Mouse (Mus musculus) heart, embryonic 13.5 days (tissue): ENCODE measurements around the gene H2afy. TPM values are rescaled to one million over a fixed set of nuclear protein-coding genes. Genes with fewer than 3 reads are reported as not detected.

ENCODE experiments used
- ATAC-seq: fragments of 200-750 bp; cut with Nextera tagmentation; 2 replicates; pipeline ENCODE4 v1.8.0; 2017; ENCODE audit warnings: moderate TSS enrichment; ENCODE audit not compliant: insufficient number of reproducible peaks, low FRiP score, low TSS enrichment; ENCODE audit errors: extremely low read depth
- H3K27ac ChIP-seq: fragments of 300-500 bp; sonication (generic); replicated peaks from 2 replicates; pipeline ENCODE4 v1.5.1; 2015; ENCODE audit warnings: moderate library complexity, mild to moderate bottlenecking, inconsistent platforms
- H3K27me3 ChIP-seq: fragments of 300-500 bp; sonication (generic); replicated peaks from 2 replicates; pipeline ENCODE4 v1.6.1; 2015; ENCODE audit warnings: mild to moderate bottlenecking, inconsistent platforms
- H3K36me3 ChIP-seq: fragments of 300-500 bp; sonication (generic); 2 replicates; pipeline ENCODE4 v1.6.1; 2015; ENCODE audit warnings: mild to moderate bottlenecking, inconsistent platforms
- H3K4me1 ChIP-seq: fragments of 300-500 bp; sonication (generic); 2 replicates; pipeline ENCODE4 v1.6.1; 2015; ENCODE audit warnings: inconsistent platforms
- H3K4me2 ChIP-seq: fragments of 300-500 bp; sonication (generic); 2 replicates; pipeline ENCODE4 v1.6.1; 2015; ENCODE audit warnings: inconsistent platforms, mild to moderate bottlenecking, moderate library complexity
- H3K4me3 ChIP-seq: fragments of 300-500 bp; sonication (generic); 2 replicates; pipeline ENCODE4 v1.5.1; 2015; ENCODE audit warnings: moderate library complexity, mild to moderate bottlenecking, inconsistent platforms
- H3K9ac ChIP-seq: fragments of 300-500 bp; sonication (generic); 2 replicates; pipeline ENCODE4 v1.6.1; 2015; ENCODE audit warnings: inconsistent platforms, mild to moderate bottlenecking, moderate library complexity
- H3K9me3 ChIP-seq: fragments of 300-500 bp; sonication (generic); 2 replicates; pipeline ENCODE4 v1.6.1; 2016; ENCODE audit warnings: inconsistent platforms
- WGBS: fragments of 180-500 bp; shearing (Covaris S2); methylation state at CpG from one replicate; pipeline ENCODE4 v1.1.7; 2015; ENCODE audit warnings: mixed read lengths; 5-methylcytosine and 5-hydroxymethylcytosine counted together
- polyA plus RNA-seq: library from polyadenylated mRNA; unstranded; fragments of >200 nt; fragmentation: Nextera tagmentation; extraction: Ambion mirVana; gene quantifications from 2 replicates; pipeline ENCODE4 v1.2.1, GENCODE M21; 2015

Gene H2afy
- 112 and 124 TPM in 2 replicates for polyA plus RNA-seq

DNA sequence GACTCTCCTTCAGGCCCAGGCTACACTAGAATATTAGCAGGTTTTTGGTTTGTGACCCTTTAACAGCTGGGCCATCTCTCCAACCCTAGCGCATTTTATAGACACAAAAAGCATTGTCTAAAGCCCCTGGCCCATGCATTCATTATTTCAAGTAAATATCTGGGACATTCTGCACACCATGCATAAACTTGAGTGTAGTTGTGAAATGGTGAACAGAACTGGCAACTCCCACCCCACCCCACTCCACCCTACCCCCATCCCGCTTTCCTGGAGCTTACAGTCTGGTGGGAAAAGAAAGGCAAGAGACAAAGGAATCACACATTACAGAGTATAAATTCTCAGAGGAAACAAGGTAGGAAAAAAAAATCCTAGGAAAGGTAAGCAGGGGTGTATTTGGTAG is at the start of gene H2afy:
H2afy (minus strand) TSS at position 162 of the 400 bp plus-strand sequence.
- Histone ChIP-seq H3K9me3 (no peaks in the 10 kb centered on the region), H3K36me3 (no peaks in the 10 kb centered on the region), H3K9ac (peak within 1 kb of the TSS; percentile 99), H3K27me3 (no peaks in the 10 kb centered on the region; the same call in 1 of the 2 replicates), H3K4me2 (peak within 1 kb of the TSS; percentile 92), H3K27ac (peak within 1 kb of the TSS; percentile 87), H3K4me1 (peaks cover 38% of the 10 kb centered on the region), H3K4me3 (peak within 1 kb of the TSS; percentile 99)
- 72% methylated on average over 2 of the region's 2 CpGs for WGBS
- no peak for ATAC-seq

GRCm38 (mm10) chr13:56183687-56184086 is 47.5 kb upstream of the H2afy start:
- H3K4me3 ChIP-seq, result no peak overlapping the region
- no peak for ATAC-seq
- H3K27ac ChIP-seq, result no peak overlapping the region
- H3K36me3 ChIP-seq, result no peaks in the 10 kb centered on the region
- WGBS, result 77% methylated on average over 5 of the region's 5 CpGs
- no peak overlapping the region for H3K9ac ChIP-seq
- no peak overlapping the region for H3K4me2 ChIP-seq
- H3K4me1 ChIP-seq, result no peaks in the 10 kb centered on the region
- peaks cover 10% of the 10 kb centered on the region for H3K27me3 ChIP-seq
- no peaks in the 10 kb centered on the region for H3K9me3 ChIP-seq

- 63% methylated on average over 8 of the region's 8 CpGs for WGBS
- H3K9me3 ChIP-seq, result no peaks in the 10 kb centered on the region
- no peak overlapping the region for H3K9ac ChIP-seq
These were observed 45.3 kb upstream of the H2afy start for GRCm38 (mm10) chr13:56181424-56181823.

DNA sequence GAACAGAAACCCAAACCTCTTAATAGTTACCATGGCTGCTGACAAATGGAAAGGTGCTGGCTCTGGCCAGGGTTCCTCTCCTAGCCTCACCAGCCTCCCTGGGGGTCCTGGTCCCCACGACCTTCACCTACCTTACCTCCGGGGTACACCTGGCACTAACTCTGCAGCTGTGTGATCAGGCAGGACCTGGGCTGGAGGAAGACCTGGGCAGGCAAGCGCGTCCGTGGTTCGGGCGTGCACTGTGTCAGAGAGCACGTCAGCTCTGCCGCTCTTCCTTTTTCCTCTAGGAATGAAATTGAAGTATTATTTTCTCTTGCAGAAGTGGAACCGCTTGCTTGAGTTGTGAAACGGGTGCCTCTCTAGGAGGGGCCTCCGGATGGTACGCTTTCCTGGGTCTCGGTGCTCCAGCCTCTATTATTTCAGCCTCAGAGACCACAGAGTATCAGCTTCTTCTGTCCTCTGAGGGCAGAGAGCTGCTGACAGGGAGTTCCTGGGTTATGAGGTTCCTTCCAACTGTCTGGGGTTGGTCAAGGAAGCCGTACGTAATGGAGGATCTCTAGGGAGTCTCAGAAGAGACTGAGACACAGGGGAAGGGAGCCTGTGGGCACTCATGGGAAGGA is 42.4 kb upstream of the H2afy start, which contains the start of gene Tifab:
Tifab (minus strand) TSS at position 470 of the 620 bp plus-strand sequence.
- Histone ChIP-seq H3K9ac (no peak within 1 kb of the TSS), H3K4me3 (no peak within 1 kb of the TSS), H3K36me3 (no peaks in the 10 kb centered on the region), H3K9me3 (no peaks in the 10 kb centered on the region), H3K4me2 (no peak within 1 kb of the TSS), H3K27me3 (peaks cover 20% of the 10 kb centered on the region), H3K4me1 (peaks cover 3% of the 10 kb centered on the region; the same call in 1 of the 2 replicates), H3K27ac (no peak within 1 kb of the TSS)
- ATAC-seq, result no peak
- WGBS, result 83% methylated on average over 16 of the region's 16 CpGs

More at GRCm38 (mm10) chr13:56181424-56181823, 45.3 kb upstream of the H2afy start:
- H3K4me2 ChIP-seq, result no peak overlapping the region
- peaks cover 11% of the 10 kb centered on the region for H3K27me3 ChIP-seq
- no peaks in the 10 kb centered on the region for H3K4me1 ChIP-seq
- H3K27ac ChIP-seq, result no peak overlapping the region
- H3K36me3 ChIP-seq, result no peaks in the 10 kb centered on the region
- ATAC-seq, result no peak
- no peak overlapping the region for H3K4me3 ChIP-seq

- no peak overlapping the region for H3K27ac ChIP-seq
- H3K36me3 ChIP-seq, result no peaks in the 10 kb centered on the region
- H3K9ac ChIP-seq, result no peak overlapping the region
- H3K9me3 ChIP-seq, result no peaks in the 10 kb centered on the region
- H3K4me2 ChIP-seq, result no peak overlapping the region
- H3K4me3 ChIP-seq, result no peak overlapping the region
- no peak for ATAC-seq
- H3K4me1 ChIP-seq, result peaks cover 16% of the 10 kb centered on the region
- peaks cover 18% of the 10 kb centered on the region for H3K27me3 ChIP-seq
- WGBS, result 80% methylated on average over 9 of the region's 9 CpGs
These were observed 40.1 kb upstream of the H2afy start for GRCm38 (mm10) chr13:56176310-56176709.

GRCm38 (mm10) chr13:56175848-56176247 is 39.7 kb upstream of the H2afy start:
- WGBS, result 60% methylated on average over 4 of the region's 4 CpGs
- Histone ChIP-seq H3K27ac (no peak overlapping the region), H3K36me3 (no peaks in the 10 kb centered on the region), H3K4me1 (peaks cover 16% of the 10 kb centered on the region), H3K27me3 (peaks cover 15% of the 10 kb centered on the region), H3K9ac (no peak overlapping the region), H3K4me3 (no peak overlapping the region), H3K4me2 (no peak overlapping the region), H3K9me3 (no peaks in the 10 kb centered on the region)
- ATAC-seq, result no peak

DNA sequence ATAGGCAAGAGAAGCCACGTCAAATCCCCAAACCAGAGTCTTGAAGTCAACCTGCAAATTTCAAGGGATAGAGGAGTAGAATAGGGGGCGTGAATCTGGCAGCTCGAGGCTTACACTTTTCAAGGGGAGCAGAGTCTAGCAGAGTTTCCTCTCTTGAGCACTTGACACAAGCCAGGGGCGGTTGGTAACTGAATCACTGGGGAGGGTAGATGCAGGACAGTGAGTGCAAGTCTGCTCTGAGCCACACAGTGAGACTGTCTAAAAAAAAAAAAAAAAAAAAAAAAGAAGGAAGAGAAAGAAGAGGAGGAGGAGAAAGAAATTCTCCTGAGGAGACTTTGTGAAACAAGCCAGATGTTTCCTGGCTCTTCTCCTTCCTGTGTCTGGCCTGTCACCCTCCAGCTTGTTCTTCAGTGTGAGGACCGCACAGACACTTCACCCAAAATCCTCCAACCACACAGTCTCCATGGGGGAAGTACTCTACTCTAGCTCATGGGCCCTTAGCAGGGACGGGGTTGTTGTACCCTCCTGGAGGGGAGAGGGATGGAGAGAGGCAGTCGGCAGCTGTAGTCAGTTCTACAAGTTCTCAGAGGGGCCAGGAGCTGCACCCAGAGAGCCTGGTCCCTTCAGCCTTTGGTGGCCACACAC is 36.9 kb upstream of the H2afy start:
- ATAC-seq, result no peak
- Histone ChIP-seq H3K27me3 (peaks cover 19% of the 10 kb centered on the region; the same call in 1 of the 2 replicates), H3K4me1 (peaks cover 23% of the 10 kb centered on the region), H3K4me2 (no peak overlapping the region), H3K9me3 (no peaks in the 10 kb centered on the region), H3K9ac (no peak overlapping the region), H3K36me3 (no peaks in the 10 kb centered on the region), H3K4me3 (no peak overlapping the region), H3K27ac (peak overlapping the region; percentile 65)
- 36% methylated on average over 7 of the region's 7 CpGs for WGBS

- Histone ChIP-seq H3K4me3 (no peak overlapping the region), H3K9ac (no peak overlapping the region), H3K36me3 (no peaks in the 10 kb centered on the region), H3K27ac (no peak overlapping the region), H3K4me1 (peaks cover 27% of the 10 kb centered on the region), H3K9me3 (no peaks in the 10 kb centered on the region), H3K4me2 (no peak overlapping the region), H3K27me3 (peaks cover 19% of the 10 kb centered on the region; the same call in 1 of the 2 replicates)
- no peak for ATAC-seq
- WGBS, result 75% methylated on average over 7 of the region's 7 CpGs
These were observed 35.9 kb upstream of the H2afy start for GRCm38 (mm10) chr13:56172106-56172505.

DNA sequence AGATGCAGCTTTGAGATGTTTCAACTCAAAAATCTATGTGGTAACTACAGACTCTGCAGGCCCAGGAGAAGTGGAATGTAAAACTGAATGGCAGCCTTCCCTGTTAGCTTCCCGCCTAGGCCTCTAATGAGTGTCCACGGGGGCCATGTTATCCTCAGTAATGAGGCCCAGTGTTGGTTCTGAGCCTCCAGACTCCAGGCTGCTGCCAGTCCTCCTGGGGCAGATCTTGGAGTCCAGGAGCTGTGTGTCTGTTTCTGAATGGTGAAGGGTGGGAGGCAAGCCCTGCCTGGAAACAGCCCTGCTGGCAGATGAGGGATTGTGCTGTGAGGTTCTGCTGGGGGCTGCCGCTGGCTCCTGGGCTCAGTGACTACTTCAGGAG is 32.2 kb upstream of the H2afy start:
- Histone ChIP-seq H3K27ac (0 out of 2 replicates have a peak overlapping the region, but pooled peaks have one; percentile 45), H3K4me2 (no peak overlapping the region)

GRCm38 (mm10) chr13:56167446-56168402 is 31.6 kb upstream of the H2afy start:
- peak overlapping the region; percentile 40 for H3K4me2 ChIP-seq
- peaks cover 11% of the 10 kb centered on the region; the same call in 1 of the 2 replicates for H3K27me3 ChIP-seq
- H3K9ac ChIP-seq, result no peak overlapping the region
- H3K36me3 ChIP-seq, result no peaks in the 10 kb centered on the region
- WGBS, result 20% methylated on average over 13 of the region's 14 CpGs
- no peak overlapping the region for H3K4me3 ChIP-seq
- H3K9me3 ChIP-seq, result no peaks in the 10 kb centered on the region
- 0 out of 2 replicates have a peak overlapping the region, but pooled peaks have one; percentile 42 for H3K27ac ChIP-seq
- peak; percentile 27; the same call in 1 of the 2 replicates for ATAC-seq
- H3K4me1 ChIP-seq, result peaks cover 31% of the 10 kb centered on the region

More for the DNA sequence above, 32.2 kb upstream of the H2afy start:
- 53% methylated on average over 3 of the region's 3 CpGs for WGBS
- H3K4me3 ChIP-seq, result no peak overlapping the region
- H3K9ac ChIP-seq, result no peak overlapping the region
- peaks cover 33% of the 10 kb centered on the region for H3K4me1 ChIP-seq
- no peaks in the 10 kb centered on the region for H3K36me3 ChIP-seq
- no peaks in the 10 kb centered on the region for H3K9me3 ChIP-seq
- H3K27me3 ChIP-seq, result peaks cover 11% of the 10 kb centered on the region; the same call in 1 of the 2 replicates
- ATAC-seq, result no peak

GRCm38 (mm10) chr13:56165561-56165960 is 29.4 kb upstream of the H2afy start:
- ATAC-seq, result no peak
- H3K4me3 ChIP-seq, result no peak overlapping the region
- WGBS, result 85% methylated on average over 11 of the region's 11 CpGs
- H3K27ac ChIP-seq, result no peak overlapping the region
- no peaks in the 10 kb centered on the region for H3K9me3 ChIP-seq
- peaks cover 10% of the 10 kb centered on the region; the same call in 1 of the 2 replicates for H3K27me3 ChIP-seq
- peaks cover 26% of the 10 kb centered on the region for H3K4me1 ChIP-seq
- no peak overlapping the region for H3K4me2 ChIP-seq
- H3K36me3 ChIP-seq, result no peaks in the 10 kb centered on the region
- H3K9ac ChIP-seq, result no peak overlapping the region
